Mouse (Mus musculus) megakaryocyte, embryonic 14.5 days (primary cell): ENCODE measurements around the gene Crbn.

Experiments used
- FLI1 ChIP-seq: IDR thresholded peaks from 2 replicates; pipeline ENCODE4 v1.6.1; 2012; ENCODE audit warnings: low read length, inconsistent platforms, mixed read lengths
- GATA1 ChIP-seq: IDR thresholded peaks from 3 replicates; pipeline ENCODE4 v1.6.1; 2012; ENCODE audit warnings: mixed read lengths, low read length, inconsistent platforms, borderline replicate concordance

DNA sequence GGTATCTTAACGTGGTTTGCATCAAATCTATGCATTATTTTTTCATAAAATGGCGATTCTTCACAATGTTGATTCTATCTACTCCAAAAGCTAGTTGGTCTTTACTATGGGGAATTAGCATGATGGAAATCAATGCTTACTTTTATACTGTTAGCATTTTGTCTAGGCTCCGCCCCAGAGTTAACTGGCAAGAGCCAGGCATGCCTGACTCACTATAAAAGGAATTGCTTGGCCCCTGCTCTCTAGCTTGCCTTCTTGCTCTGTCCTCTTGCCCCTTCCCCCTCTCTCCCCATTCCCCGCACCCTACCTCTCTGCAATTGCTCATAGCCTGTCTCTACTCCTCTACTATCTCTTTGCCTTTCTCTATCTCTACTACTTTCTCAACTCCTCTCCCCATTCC is 33.1 kb downstream of the Crbn start:
- TF ChIP-seq GATA1 (no peak), FLI1 (no peak)
